In genomic region chr10:63428243-63429022, GRCm38 (mm10) we compare ENCODE assay signal across 7 mouse cellular contexts. TPM values are rescaled to one million over a fixed set of nuclear protein-coding genes. Genes with fewer than 3 reads are reported as not detected.
DNase-seq lines count a peak whose midpoint lies in the region; ATAC-seq and TF ChIP-seq lines count a peak whose summit lies in the region.

No protein-coding gene starts in this region.

- peaks cover 0 to 14% of the 10 kb centered on the region in 2 experiments; a peak in 2 of 4 replicates for H3K4me1 ChIP-seq in CH12.LX (ENCODE audit: control insufficient read depth in 1 of 2, insufficient read depth in 2 of 2)
- H3K4me1 ChIP-seq in heart, embryonic 13.5 days, result peaks cover 7% of the 10 kb centered on the region; the same call in 1 of the 2 replicates

- no peaks in the 10 kb centered on the region for H3K36me3 ChIP-seq in CH12.LX (replicated peaks in 1 of 2; ENCODE audit: control insufficient read depth in 1 of 2, insufficient read depth in 1 of 2, low read length in 1 of 2)
- no peaks in the 10 kb centered on the region for H3K36me3 ChIP-seq in heart, embryonic 13.5 days

- in situ Hi-C loops in CH12.LX (cut with MboI; ENCODE audit: low pct_ligation_motif_present, low pct_unique_long_range_greater_than_20kb, low sequenced_read_pairs), result no loop called here

- H3K4me3 ChIP-seq in CH12.LX (replicated peaks in 1 of 3; ENCODE audit: low read depth in 2 of 3, low read length in 2 of 3, poor library complexity in 1 of 3), result peak overlapping the region; percentile 58 to 82 (median 69)
- H3K4me3 ChIP-seq in heart, embryonic 13.5 days, result peak overlapping the region; percentile 88

- no peak for TF ChIP-seq RAD21 in CH12.LX (IDR thresholded peaks at IDR 0.05; ENCODE audit: low read depth, low read length)

- no peak for TF ChIP-seq EP300 in CH12.LX (IDR thresholded peaks at IDR 0.05; ENCODE audit: low read length)

- no peak for ATAC-seq in heart, embryonic 13.5 days (ENCODE audit: extremely low read depth, insufficient number of reproducible peaks, low FRiP score, low TSS enrichment)

- no peaks in the 10 kb centered on the region for H3K27me3 ChIP-seq in CH12.LX (replicated peaks)
- H3K27me3 ChIP-seq in heart, embryonic 13.5 days (replicated peaks), result no peaks in the 10 kb centered on the region

- 20% methylated on average over 19 of the region's 19 CpGs for WGBS in heart, embryonic 13.5 days

- peak overlapping the region; percentile 92 for H3K9ac ChIP-seq in CH12.LX (ENCODE audit: insufficient read depth, low read depth)
- peak overlapping the region; percentile 78 for H3K9ac ChIP-seq in heart, embryonic 13.5 days

- DNase-seq in CH12.LX (ENCODE audit: extremely low read depth), result peak; percentile 51
- DNase-seq in R1 (ENCODE audit: low read depth, low spot score), result peak; percentile 44
- peak; percentile 74 for DNase-seq in embryo, embryonic 11 days
- DNase-seq in kidney, postnatal 36 days, result peak; percentile 35 to 47
- peak; percentile 35 for DNase-seq in lung, postnatal 10 days
- DNase-seq in right cerebral cortex, postnatal 10 days (ENCODE audit: low spot score in 2 of 2), result peak; percentile 56 to 59

- H3K4me2 ChIP-seq in CH12.LX (ENCODE audit: insufficient read depth, low read depth, poor library complexity, severe bottlenecking), result peak overlapping the region; percentile 79
- H3K4me2 ChIP-seq in heart, embryonic 13.5 days, result peak overlapping the region; percentile 78

- peak overlapping the region; percentile 11; the same call in 1 of the 2 replicates for H3K27ac ChIP-seq in CH12.LX (ENCODE audit: insufficient read depth, low read depth)
- peak overlapping the region; percentile 61 for H3K27ac ChIP-seq in heart, embryonic 13.5 days (replicated peaks)

- H3K9me3 ChIP-seq in CH12.LX (replicated peaks; ENCODE audit: low read length), result no peaks in the 10 kb centered on the region
- no peaks in the 10 kb centered on the region for H3K9me3 ChIP-seq in heart, embryonic 13.5 days

- TF ChIP-seq CTCF in CH12.LX (conservative IDR thresholded peaks at IDR 0.05 in 1 of 2, IDR thresholded peaks at IDR 0.05 in 1 of 2; ENCODE audit: low read depth in 2 of 2, low read length in 2 of 2), result no peak; a peak in 1 of 4 replicates

- dilution Hi-C loops in CH12.LX (cut with MboI; ENCODE audit: extremely low pct_ligation_motif_present, extremely low pct_unique_long_range_greater_than_20kb, low sequenced_read_pairs), result no loop called here

- H3K79me2 ChIP-seq in CH12.LX (replicated peaks; ENCODE audit: control insufficient read depth, extremely low read depth, insufficient read depth, poor library complexity, severe bottlenecking), result no peaks in the 10 kb centered on the region

- TF ChIP-seq POLR2A in CH12.LX (IDR thresholded peaks at IDR 0.05; ENCODE audit: low read depth, low read length), result no peak

TF ChIP-seq in CH12.LX, 34 proteins besides CTCF, POLR2A, EP300 and RAD21:
- no peak for TF ChIP-seq POLR2AphosphoS2 (IDR thresholded peaks at IDR 0.05; ENCODE audit: low read depth, low read length)
- no peak for TF ChIP-seq ZKSCAN1 (IDR thresholded peaks at IDR 0.05; ENCODE audit: borderline replicate concordance, low read depth, low read length)
- TF ChIP-seq USF2 (conservative IDR thresholded peaks at IDR 0.05; ENCODE audit: low read depth, low read length), result no peak
- TF ChIP-seq MXI1 (IDR thresholded peaks at IDR 0.05; ENCODE audit: low read depth, low read length), result peak; percentile 40; the same call in 1 of the 2 replicates
- no peak for TF ChIP-seq NRF1 (IDR thresholded peaks at IDR 0.05; ENCODE audit: low read depth, low read length)
- TF ChIP-seq BHLHE40 (IDR thresholded peaks at IDR 0.05; ENCODE audit: low read depth, low read length), result peak; percentile 23; the same call in 1 of the 2 replicates
- TF ChIP-seq JUND (conservative IDR thresholded peaks at IDR 0.05; ENCODE audit: low read depth, low read length), result no peak
- TF ChIP-seq KAT2A (IDR thresholded peaks at IDR 0.05; ENCODE audit: insufficient replicate concordance, low read length), result no peak
- no peak for TF ChIP-seq MYC (IDR thresholded peaks at IDR 0.05; ENCODE audit: low read depth, low read length)
- no peak for TF ChIP-seq ZC3H11A (IDR thresholded peaks at IDR 0.05; ENCODE audit: low read depth, low read length)
- peak; percentile 89 for TF ChIP-seq ZNF384 (IDR thresholded peaks at IDR 0.05; ENCODE audit: low read depth, low read length)
- no peak for TF ChIP-seq TCF12 (IDR thresholded peaks at IDR 0.05; ENCODE audit: low read depth, low read length)
- no peak for TF ChIP-seq E2F4 (IDR thresholded peaks at IDR 0.05; ENCODE audit: insufficient replicate concordance, low read depth, low read length)
- TF ChIP-seq USF1 (IDR thresholded peaks at IDR 0.05; ENCODE audit: low read depth, low read length), result no peak
- no peak for TF ChIP-seq ZMIZ1 (IDR thresholded peaks at IDR 0.05; ENCODE audit: low read depth, low read length)
- TF ChIP-seq NELFE (IDR thresholded peaks at IDR 0.05; ENCODE audit: low read depth, low read length), result 0 out of 2 replicates have a peak, but pooled peaks have one; percentile 18
- no peak for TF ChIP-seq CHD2 (IDR thresholded peaks at IDR 0.05; ENCODE audit: low read length)
- no peak for TF ChIP-seq GABPA (IDR thresholded peaks at IDR 0.05; ENCODE audit: insufficient replicate concordance, low read depth, low read length)
- TF ChIP-seq RCOR1 (conservative IDR thresholded peaks at IDR 0.05; ENCODE audit: low read depth, low read length), result no peak
- no peak for TF ChIP-seq MAX (IDR thresholded peaks at IDR 0.05; ENCODE audit: low read length)
- no peak for TF ChIP-seq IRF4 (IDR thresholded peaks at IDR 0.05; ENCODE audit: low read depth, low read length)
- TF ChIP-seq UBTF (IDR thresholded peaks at IDR 0.05; ENCODE audit: low read depth, low read length), result no peak
- no peak for TF ChIP-seq HCFC1 (IDR thresholded peaks at IDR 0.05; ENCODE audit: low read depth, low read length)
- TF ChIP-seq MAFK (IDR thresholded peaks at IDR 0.05; ENCODE audit: insufficient replicate concordance, low read length), result no peak

RNA-seq across cellular contexts. Expression of gene Ctnna3, which starts 1.5 kb away (rescaled TPM):
- total RNA-seq in CH12.LX (2012; rRNA removed), result not detected in 2 replicates
- 0.09 TPM in 1 of 2 replicates, not detected in the other for total RNA-seq in CH12.LX (2014; rRNA removed)
- polyA plus RNA-seq in CH12.LX (2012; ENCODE audit: insufficient read length, low read depth), result not detected in 2 replicates
- polyA plus RNA-seq in heart, embryonic 13.5 days (2015; fragmentation: Nextera tagmentation; extraction: Ambion mirVana), result 18.5 and 21.8 TPM in 2 replicates

RNA-seq across cellular contexts. Expression of gene Gm7075, which starts 6.8 kb away (rescaled TPM):
- total RNA-seq in CH12.LX (2012; rRNA removed) (not detected in 2 replicates), CH12.LX (2014; rRNA removed) (not detected in 2 replicates)
- not detected in 2 replicates for polyA plus RNA-seq in CH12.LX (2012; ENCODE audit: insufficient read length, low read depth)
- polyA plus RNA-seq in heart, embryonic 13.5 days (2015; fragmentation: Nextera tagmentation; extraction: Ambion mirVana), result not detected in 2 replicates

RNA-seq across cellular contexts. Expression of gene Dnajc12, which starts 46.2 kb away (rescaled TPM):
- total RNA-seq in CH12.LX (2012; rRNA removed), result 3.7 and 3.8 TPM in 2 replicates
- 0.83 and 2.4 TPM in 2 replicates for total RNA-seq in CH12.LX (2014; rRNA removed)
- 1.3 and 1.5 TPM in 2 replicates for polyA plus RNA-seq in CH12.LX (2012; ENCODE audit: insufficient read length, low read depth)
- polyA plus RNA-seq in heart, embryonic 13.5 days (2015; fragmentation: Nextera tagmentation; extraction: Ambion mirVana), result 8.5 and 10.1 TPM in 2 replicates

RNA-seq across cellular contexts. Expression of gene Sirt1, which starts 46.9 kb away (rescaled TPM):
- total RNA-seq in CH12.LX (2012; rRNA removed) (11.5 and 15.6 TPM in 2 replicates), CH12.LX (2014; rRNA removed) (24.7 and 28.9 TPM in 2 replicates)
- polyA plus RNA-seq in CH12.LX (2012; ENCODE audit: insufficient read length, low read depth), result 15.7 and 17.4 TPM in 2 replicates
- 2.3 and 3.3 TPM in 2 replicates for polyA plus RNA-seq in heart, embryonic 13.5 days (2015; fragmentation: Nextera tagmentation; extraction: Ambion mirVana)

Comparison
In these comparisons a context has a peak if more than half of its experiments do, and no peak if none do; other contexts are left out.
1. RNA of gene Ctnna3, which starts 1.5 kb away (polyA plus RNA-seq): 18.5 to 21.8 TPM in heart, embryonic 13.5 days; not detected in CH12.LX; every median in the first group is over 10 times any median in the second.
2. Peak in every context shown above with its lines, with median percentiles within 50 percentile points of each other: DNase-seq.